Mouse (Mus musculus) intestine, embryonic 16.5 days (tissue): ENCODE measurements around the gene Htatsf1. TPM values are rescaled to one million over a fixed set of nuclear protein-coding genes. Genes with fewer than 3 reads are reported as not detected.
A peak's percentile ranks its signal among the peaks of the same experiment; 100 is the strongest.

Source experiments
- ATAC-seq: fragments of 200-750 bp; cut with Nextera tagmentation; 2 replicates; pipeline ENCODE4 v1.8.0; 2017; ENCODE audit warnings: moderate TSS enrichment, moderate library complexity
- H3K27ac ChIP-seq: fragments of 300-500 bp; sonication (generic); 2 replicates; pipeline ENCODE4 v1.5.1; 2014; ENCODE audit warnings: mild to moderate bottlenecking, low read length
- H3K27me3 ChIP-seq: fragments of 300-500 bp; sonication (generic); replicated peaks from 2 replicates; pipeline ENCODE4 v1.6.1; 2014; ENCODE audit warnings: low read length, control low read depth, mixed read lengths; ENCODE audit not compliant: control insufficient read depth, insufficient read depth
- H3K36me3 ChIP-seq: fragments of 300-500 bp; sonication (generic); 2 replicates; pipeline ENCODE4 v1.6.1; 2014; ENCODE audit warnings: low read length, control low read depth; ENCODE audit not compliant: control insufficient read depth, insufficient read depth
- H3K4me1 ChIP-seq: fragments of 300-500 bp; sonication (generic); 2 replicates; pipeline ENCODE4 v1.6.1; 2014; ENCODE audit warnings: low read length, control low read depth, mixed read lengths; ENCODE audit not compliant: control insufficient read depth, insufficient read depth
- H3K4me2 ChIP-seq: fragments of 300-500 bp; sonication (generic); 2 replicates; pipeline ENCODE4 v1.6.1; 2014; ENCODE audit warnings: low read depth, low read length, control low read depth
- H3K4me3 ChIP-seq: fragments of 300-500 bp; sonication (generic); 2 replicates; pipeline ENCODE4 v1.5.1; 2014; ENCODE audit warnings: mild to moderate bottlenecking, low read length
- H3K9ac ChIP-seq: fragments of 300-500 bp; sonication (generic); 2 replicates; pipeline ENCODE4 v1.6.1; 2014; ENCODE audit warnings: low read depth, low read length
- H3K9me3 ChIP-seq: fragments of 300-500 bp; sonication (generic); 2 replicates; pipeline ENCODE4 v1.6.1; 2016; ENCODE audit warnings: low read length, control low read depth; ENCODE audit not compliant: control insufficient read depth
- WGBS: fragments of 180-500 bp; shearing (Covaris S2); extraction: QIAGEN DNeasy Blood & Tissue Kit; methylation state at CpG from one replicate; pipeline ENCODE4 v1.1.7; 2014; 5-methylcytosine and 5-hydroxymethylcytosine counted together
- polyA plus RNA-seq: library from polyadenylated mRNA; unstranded; fragments of >200 nt; fragmentation: Nextera tagmentation; extraction: Ambion mirVana; gene quantifications from 2 replicates; pipeline ENCODE4 v1.2.1, GENCODE M21; 2015

Gene Htatsf1
- 44.8 and 50.3 TPM in 2 replicates for polyA plus RNA-seq

DNA sequence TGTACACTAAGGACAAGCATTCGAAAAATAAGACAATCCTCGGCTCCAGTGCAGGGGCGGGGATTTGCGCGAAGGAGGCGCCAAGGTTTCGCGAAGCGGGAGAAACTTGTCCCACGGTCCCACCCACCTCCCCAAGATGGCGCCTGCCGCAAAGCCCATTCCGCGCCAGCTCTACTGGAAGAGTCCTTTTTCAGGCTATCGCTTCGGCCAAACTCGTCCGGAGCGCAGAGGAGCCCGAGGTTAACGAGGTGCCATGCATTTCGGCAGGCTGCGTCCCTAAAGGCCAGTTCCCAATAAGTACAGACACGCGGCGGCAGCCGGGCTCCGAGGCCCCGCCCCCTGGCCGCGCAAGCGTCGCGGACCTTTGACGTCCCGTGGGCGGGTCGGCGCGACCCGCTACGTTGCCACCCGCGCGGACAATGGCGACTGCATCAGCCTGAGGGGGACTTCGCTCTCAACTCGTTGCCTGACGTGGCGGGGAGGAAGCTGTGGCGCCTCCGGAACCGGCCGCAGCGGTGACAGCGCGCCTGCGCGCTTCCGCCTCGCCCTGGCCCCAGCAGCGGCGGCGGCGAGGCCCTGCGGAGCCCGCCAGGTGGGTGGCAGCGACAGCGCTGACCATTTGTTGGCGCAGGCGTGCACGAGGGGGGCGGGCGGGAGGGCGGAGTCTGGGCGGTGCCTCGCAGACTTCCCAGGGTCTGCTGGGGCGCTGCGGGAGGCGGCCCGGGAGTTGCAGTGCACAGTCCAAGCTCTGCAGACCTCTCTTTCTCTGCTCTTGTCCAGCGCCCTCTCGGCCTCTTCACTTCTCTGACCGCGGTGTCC is at the start of gene Htatsf1:
Htatsf1 (plus strand) TSS at position 410 of the 819 bp plus-strand sequence.
- peak within 1 kb of the TSS; percentile 92 for H3K27ac ChIP-seq
- H3K4me1 ChIP-seq = no peaks in the 10 kb centered on the region
- no peaks in the 10 kb centered on the region for H3K9me3 ChIP-seq
- no peaks in the 10 kb centered on the region for H3K36me3 ChIP-seq
- H3K4me3 ChIP-seq = peak within 1 kb of the TSS; percentile 58
- ATAC-seq = peak; percentile 98
- H3K9ac ChIP-seq = peak within 1 kb of the TSS; percentile 76
- H3K4me2 ChIP-seq = peak within 1 kb of the TSS; percentile 48
- WGBS = 12% methylated on average over 69 of the region's 85 CpGs
- H3K27me3 ChIP-seq = no peaks in the 10 kb centered on the region

DNA sequence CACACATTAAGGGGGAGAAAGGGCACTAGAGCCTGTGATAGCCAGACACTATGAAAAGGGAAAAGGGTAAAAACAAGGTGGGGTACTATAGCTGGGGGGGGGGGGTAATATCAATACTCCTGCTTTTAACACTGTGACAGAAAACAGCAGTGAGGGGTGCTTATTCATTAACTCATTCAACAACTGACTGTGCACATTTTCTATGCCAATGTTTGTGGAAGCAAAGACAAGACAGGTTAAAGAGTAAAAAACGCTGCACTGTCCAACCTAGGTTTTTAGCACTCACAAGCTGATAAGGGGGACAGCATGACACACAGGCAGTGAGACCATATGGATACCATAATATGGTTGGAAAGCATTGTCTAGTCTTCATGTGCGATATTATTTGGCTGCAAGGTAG is 40.5 kb upstream of the Htatsf1 start:
- H3K9ac ChIP-seq = no peak overlapping the region
- no peak overlapping the region for H3K4me2 ChIP-seq
- 79% methylated on average over 2 of the region's 2 CpGs for WGBS
- H3K4me1 ChIP-seq = no peaks in the 10 kb centered on the region
- ATAC-seq = no peak
- no peak overlapping the region for H3K27ac ChIP-seq
- H3K27me3 ChIP-seq = no peaks in the 10 kb centered on the region
- no peaks in the 10 kb centered on the region for H3K36me3 ChIP-seq
- no peak overlapping the region for H3K4me3 ChIP-seq
- no peaks in the 10 kb centered on the region for H3K9me3 ChIP-seq

DNA sequence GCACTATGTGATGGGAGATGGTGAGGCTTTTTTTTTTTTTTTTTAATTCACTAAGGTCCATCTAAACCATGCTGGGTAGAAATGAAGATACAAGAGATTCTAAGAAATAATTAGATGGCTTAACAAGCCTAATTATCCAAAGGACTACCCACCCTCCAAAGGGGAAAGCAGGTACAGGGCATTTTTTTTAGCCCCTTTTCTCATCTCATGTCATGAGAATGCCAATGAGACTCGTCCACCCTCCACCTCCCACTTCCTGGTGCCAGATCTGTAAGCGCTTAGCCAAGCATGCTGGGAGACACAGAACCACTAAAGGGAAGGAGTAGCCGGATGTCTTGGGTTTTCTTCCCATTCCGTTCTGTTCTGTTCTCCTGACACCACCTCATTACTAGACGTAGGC is 10.6 kb upstream of the Htatsf1 start, which contains the start of gene Brs3:
Brs3 (plus strand) TSS at position 301 of the 400 bp plus-strand sequence.
- H3K27me3 ChIP-seq = no peaks in the 10 kb centered on the region
- H3K36me3 ChIP-seq = no peaks in the 10 kb centered on the region
- H3K4me3 ChIP-seq = no peak within 1 kb of the TSS
- H3K9ac ChIP-seq = no peak within 1 kb of the TSS
- H3K4me2 ChIP-seq = no peak within 1 kb of the TSS
- WGBS = 85% methylated on average over 5 of the region's 5 CpGs
- no peaks in the 10 kb centered on the region for H3K9me3 ChIP-seq
- no peaks in the 10 kb centered on the region for H3K4me1 ChIP-seq
- no peak for ATAC-seq
- no peak within 1 kb of the TSS for H3K27ac ChIP-seq

DNA sequence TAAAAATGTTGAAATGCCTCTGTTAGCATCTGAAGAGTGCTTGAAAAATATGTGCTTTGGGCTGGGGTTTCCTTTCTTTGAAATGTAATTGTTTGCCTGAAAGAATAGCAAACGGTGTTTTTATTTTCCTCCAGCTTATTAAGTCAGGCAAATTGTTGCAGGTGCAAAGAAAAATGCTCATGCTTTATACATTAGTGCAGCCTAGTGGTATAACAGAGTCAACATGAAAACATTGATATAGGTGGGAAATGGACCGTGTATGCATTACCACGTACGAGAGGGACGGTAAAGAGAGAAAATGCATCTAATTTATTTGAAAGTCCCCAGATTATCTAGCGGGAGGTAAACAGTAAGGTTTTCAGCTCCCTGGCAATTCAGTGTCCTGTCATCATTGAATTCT is 9.5 kb upstream of the Htatsf1 start:
- 70% methylated on average over 6 of the region's 6 CpGs for WGBS
- Histone ChIP-seq H3K9me3 (no peaks in the 10 kb centered on the region), H3K27ac (no peak overlapping the region)

DNA sequence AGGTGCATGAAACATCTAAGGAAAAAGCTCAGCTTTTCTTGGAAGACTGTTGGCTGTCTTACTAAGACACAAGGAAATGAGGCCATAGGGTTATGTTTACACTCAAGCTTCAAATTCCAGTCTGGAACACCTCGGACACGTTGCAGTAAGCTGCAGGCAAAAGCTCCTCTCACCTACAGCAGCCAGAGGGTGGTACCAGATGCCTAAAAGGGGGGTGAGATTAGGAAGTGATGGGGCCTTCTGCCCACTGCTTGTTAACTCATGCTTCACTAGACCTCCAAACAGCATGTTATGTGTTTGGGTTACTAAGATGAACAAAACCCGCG is 572 bp upstream of the Htatsf1 start:
- Histone ChIP-seq H3K4me1 (no peaks in the 10 kb centered on the region), H3K4me3 (peak overlapping the region; percentile 58), H3K27me3 (no peaks in the 10 kb centered on the region), H3K27ac (peak overlapping the region; percentile 92), H3K9me3 (no peaks in the 10 kb centered on the region), H3K4me2 (peak overlapping the region; percentile 48; the same call in 1 of the 2 replicates), H3K36me3 (no peaks in the 10 kb centered on the region), H3K9ac (peak overlapping the region; percentile 43; the same call in 1 of the 2 replicates)
- WGBS = 11% methylated on average over 4 of the region's 4 CpGs
- peak; percentile 65 for ATAC-seq

More for the DNA sequence above, 9.5 kb upstream of the Htatsf1 start:
- no peaks in the 10 kb centered on the region for H3K4me1 ChIP-seq
- ATAC-seq = no peak
- H3K4me3 ChIP-seq = no peak overlapping the region
- no peaks in the 10 kb centered on the region for H3K27me3 ChIP-seq
- H3K4me2 ChIP-seq = no peak overlapping the region
- no peak overlapping the region for H3K9ac ChIP-seq
- no peaks in the 10 kb centered on the region for H3K36me3 ChIP-seq

DNA sequence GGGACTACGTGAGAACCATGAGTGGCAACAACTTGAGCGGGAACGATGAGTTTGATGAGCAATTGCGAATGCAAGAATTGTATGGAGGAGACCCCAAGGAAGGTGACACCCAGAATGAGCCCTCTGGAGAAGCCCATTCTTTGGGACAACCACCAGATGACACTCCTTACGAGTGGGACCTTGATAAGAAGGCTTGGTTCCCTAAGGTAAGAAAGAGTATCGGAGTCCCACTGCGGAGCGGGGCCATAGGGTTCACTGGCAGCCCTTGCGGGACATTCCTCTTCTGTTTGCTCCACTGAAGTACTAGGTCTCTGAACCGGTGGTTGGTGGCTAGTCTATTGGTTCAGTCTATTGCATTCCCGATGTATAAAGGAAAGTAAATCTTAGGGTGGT is 606 bp downstream of the Htatsf1 start:
- H3K27me3 ChIP-seq = no peaks in the 10 kb centered on the region
- H3K4me2 ChIP-seq = peak overlapping the region; percentile 39
- peak overlapping the region; percentile 58 for H3K4me3 ChIP-seq
- H3K4me1 ChIP-seq = no peaks in the 10 kb centered on the region
- 27% methylated on average over 11 of the region's 11 CpGs for WGBS
- H3K27ac ChIP-seq = peak overlapping the region; percentile 92; the same call in 1 of the 2 replicates
- H3K9me3 ChIP-seq = no peaks in the 10 kb centered on the region
- H3K9ac ChIP-seq = peak overlapping the region; percentile 76
- H3K36me3 ChIP-seq = no peaks in the 10 kb centered on the region
- ATAC-seq = peak; percentile 45

DNA sequence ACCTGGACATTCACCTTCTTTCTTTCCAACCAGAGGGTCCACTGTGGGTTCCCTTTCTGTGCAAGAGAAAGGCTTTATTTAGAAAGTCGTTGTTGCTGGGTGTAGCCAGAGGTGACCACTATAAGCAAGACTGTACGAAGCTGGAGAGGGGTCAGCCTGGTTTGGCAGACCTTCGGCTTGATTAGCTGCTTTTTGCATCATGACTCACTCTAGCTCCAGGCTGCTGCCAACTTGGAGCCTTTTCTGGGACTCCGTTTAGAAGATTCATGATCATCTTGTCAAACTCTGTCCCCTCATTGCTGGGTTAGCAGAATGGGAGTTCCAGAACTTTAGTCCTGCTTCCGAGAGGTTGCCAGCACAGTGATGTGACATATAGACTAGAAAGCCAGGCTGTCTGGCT is 28.1 kb downstream of the Htatsf1 start:
- H3K4me1 ChIP-seq = no peaks in the 10 kb centered on the region

DNA sequence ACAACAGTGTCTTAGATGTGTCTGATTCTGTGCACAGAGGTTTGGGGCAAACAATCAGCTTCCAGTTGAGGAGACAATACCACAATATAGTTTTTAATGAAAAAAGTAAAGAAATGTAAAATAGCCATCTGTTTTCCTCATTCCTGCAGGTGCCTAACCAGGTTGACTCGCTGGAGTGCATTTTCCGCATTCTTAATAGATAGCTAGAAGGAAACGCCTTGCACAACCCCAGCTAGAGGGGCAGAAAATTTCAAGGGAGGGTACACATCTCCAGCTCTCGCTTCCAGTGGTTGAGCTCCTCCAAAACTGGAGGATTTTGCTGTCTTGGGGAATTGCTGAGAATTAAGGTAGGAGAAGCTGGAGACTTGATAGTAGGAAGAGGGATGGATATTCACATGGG is 34.4 kb downstream of the Htatsf1 start, which contains the start of gene Vgll1:
Vgll1 (plus strand) TSS at position 301 of the 400 bp plus-strand sequence.
- Histone ChIP-seq H3K36me3 (no peaks in the 10 kb centered on the region), H3K4me1 (no peaks in the 10 kb centered on the region), H3K27ac (no peak within 1 kb of the TSS), H3K9ac (no peak within 1 kb of the TSS), H3K27me3 (no peaks in the 10 kb centered on the region), H3K9me3 (no peaks in the 10 kb centered on the region), H3K4me3 (no peak within 1 kb of the TSS), H3K4me2 (no peak within 1 kb of the TSS)
- 84% methylated on average over 4 of the region's 4 CpGs for WGBS
- no peak for ATAC-seq

More for the DNA sequence above, 28.1 kb downstream of the Htatsf1 start:
- no peak overlapping the region for H3K9ac ChIP-seq
- H3K4me3 ChIP-seq = no peak overlapping the region
- no peaks in the 10 kb centered on the region for H3K36me3 ChIP-seq
- H3K27me3 ChIP-seq = no peaks in the 10 kb centered on the region
- WGBS = 65% methylated on average over 5 of the region's 5 CpGs
- no peak overlapping the region for H3K27ac ChIP-seq
- H3K9me3 ChIP-seq = no peaks in the 10 kb centered on the region
- no peak overlapping the region for H3K4me2 ChIP-seq
- ATAC-seq = no peak

DNA sequence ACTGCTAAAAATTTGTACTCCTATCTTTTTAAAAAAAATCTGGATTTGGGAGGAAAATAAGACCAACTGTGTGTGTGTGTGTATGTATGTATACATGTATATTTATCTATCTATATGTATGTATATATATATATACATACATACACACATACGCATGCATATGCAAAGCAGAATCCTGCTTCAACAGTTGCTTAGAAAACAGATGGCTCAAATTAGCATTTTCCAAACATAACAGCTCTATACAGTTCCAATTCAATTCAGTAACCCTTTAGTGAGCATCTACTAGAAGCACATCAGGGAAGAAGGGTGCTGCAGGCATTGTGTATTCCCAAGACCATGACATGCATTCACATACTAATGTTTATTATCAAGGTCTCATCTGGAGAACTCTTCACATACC is 50.0 kb downstream of the Htatsf1 start:
- H3K9me3 ChIP-seq = no peaks in the 10 kb centered on the region
- whole genome bisulfite sequencing = 92% methylated on average over 1 of the region's 1 CpGs
- H3K27me3 ChIP-seq = no peaks in the 10 kb centered on the region
- ATAC-seq = no peak
- H3K4me2 ChIP-seq = no peak overlapping the region
- no peaks in the 10 kb centered on the region for H3K4me1 ChIP-seq
- H3K9ac ChIP-seq = no peak overlapping the region
- no peaks in the 10 kb centered on the region for H3K36me3 ChIP-seq
- no peak overlapping the region for H3K4me3 ChIP-seq
- no peak overlapping the region for H3K27ac ChIP-seq
